Mouse (Mus musculus): ENCODE results near the gene Gm5089.
"Not testable (repeated sequence)": the region's sequence is repeated elsewhere in the genome, so short reads cannot be mapped to it uniquely, and the experiment has no call there.

Gm5089 gene

GRCm38 (mm10) chr14:122464763-122465741 lies 14.1 kb upstream of the Gm5089 start, which contains the start of gene Zic5:
Gene Zic5, minus strand, starts transcription at chr14:122465677.
- in situ Hi-C loops (cut with MboI, MseI) = no loop called here

DNA sequence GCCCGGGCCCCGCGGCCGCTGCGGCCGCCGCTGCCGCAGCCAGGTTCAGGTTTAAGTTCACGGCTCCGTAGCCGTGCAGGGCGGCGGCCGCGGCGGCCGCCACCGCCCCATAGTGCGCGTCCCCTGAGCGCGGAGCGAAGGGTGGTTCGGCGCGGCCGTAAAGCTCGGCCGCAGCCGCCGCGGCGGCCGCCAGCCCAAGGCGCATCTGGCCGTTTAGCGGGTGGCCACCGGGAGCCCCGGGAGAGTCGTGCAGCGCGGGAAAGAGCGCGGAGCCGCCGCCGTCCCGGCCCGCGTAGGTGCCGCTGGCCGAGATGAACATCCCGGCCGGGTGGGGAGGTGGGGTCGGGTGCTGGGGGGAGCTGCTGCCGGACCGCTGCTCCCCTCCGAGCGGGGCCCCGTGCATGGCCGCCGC lies 13.4 kb upstream of the Gm5089 start:
- in situ Hi-C loops (cut with MboI, MseI) = no loop called here

DNA sequence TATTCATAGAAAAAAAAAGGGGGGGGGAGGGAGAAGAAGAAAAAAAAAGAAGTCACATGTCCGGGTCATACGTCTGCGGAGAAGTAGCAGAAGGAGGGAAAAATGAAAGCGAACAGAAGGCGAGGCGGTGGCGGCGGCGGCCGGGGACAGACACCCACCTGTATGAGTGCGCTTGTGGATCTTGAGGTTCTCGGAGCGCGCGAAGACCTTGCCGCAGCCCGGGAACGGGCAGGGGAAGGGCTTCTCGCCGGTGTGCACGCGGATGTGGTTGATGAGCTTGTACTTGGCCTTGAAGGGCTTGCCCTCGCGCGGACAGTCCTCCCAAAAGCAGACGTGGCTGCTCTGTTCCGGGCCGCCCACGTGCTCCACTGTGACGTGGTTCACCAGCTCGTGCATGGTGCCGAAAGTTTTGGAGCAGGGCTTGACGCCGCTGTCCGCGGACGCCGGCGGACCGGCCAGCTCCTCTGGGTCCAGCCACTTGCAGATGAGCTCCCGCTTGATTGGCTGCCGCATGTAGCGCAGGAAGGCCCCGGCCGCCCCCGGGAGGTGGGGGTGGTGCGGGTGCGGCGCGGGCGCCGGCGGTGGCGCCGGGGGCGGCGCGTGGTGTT lies 12.9 kb upstream of the Gm5089 start:
- in situ Hi-C loops (cut with MboI, MseI) = not testable (repeated sequence)

DNA sequence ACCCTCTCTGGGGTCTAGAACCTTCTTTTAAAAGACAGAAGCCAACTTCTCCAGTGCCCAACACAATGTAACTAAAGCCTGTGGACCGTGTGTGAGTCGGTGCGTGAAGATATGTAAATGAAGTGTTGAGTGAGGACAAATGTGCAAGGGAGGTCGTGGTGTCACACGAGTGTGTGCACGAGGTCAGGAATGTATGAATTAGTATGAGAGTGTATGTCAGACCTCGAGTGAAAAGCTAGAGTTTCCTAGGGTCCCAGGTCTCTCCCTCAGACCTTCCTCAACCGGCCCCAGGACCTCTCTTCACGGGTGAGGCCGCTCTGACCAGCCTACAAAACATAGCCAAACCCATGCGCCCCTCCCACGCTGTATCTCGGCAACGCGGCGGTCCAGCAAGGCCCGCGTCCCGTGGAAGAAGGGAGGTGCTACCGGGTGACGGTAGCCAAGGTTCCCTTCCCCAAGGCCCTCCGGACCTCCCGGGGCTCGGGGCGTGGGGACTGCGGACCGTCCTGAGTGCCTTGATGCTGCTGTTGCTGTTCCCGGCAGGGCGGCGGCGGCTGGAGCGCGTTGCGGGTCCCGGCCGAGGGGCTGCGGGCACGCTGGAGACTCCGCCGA lies 12.3 kb upstream of the Gm5089 start:
- in situ Hi-C loops (cut with MboI, MseI) = no loop called here

DNA sequence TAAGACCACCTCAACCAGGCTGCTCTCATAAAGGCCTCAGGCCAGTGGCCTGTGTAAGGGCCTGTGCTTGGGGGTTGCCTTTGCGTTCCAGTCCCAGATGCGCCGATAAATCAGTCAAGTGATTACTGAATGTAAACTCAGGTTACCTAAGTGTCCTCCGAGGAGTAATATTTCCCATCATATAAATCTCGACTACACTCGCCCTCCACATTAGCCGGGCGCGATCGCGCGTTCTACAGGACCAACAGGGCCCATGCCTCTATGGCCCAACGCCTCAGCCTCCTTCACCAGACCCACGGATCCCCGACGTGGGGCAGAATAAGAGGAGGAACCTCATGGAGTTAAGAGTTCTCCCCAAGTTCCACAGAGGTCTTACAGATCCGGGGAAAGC lies 11.8 kb upstream of the Gm5089 start:
- in situ Hi-C loops (cut with MboI, MseI) = no loop called here

- in situ Hi-C loops (cut with MboI, MseI) = no loop called here
Measured at GRCm38 (mm10) chr14:122461966-122462365, 11.1 kb upstream of the Gm5089 start.

- in situ Hi-C loops (cut with MboI, MseI) = no loop called here
Measured at GRCm38 (mm10) chr14:122461500-122461899, 10.6 kb upstream of the Gm5089 start.

DNA sequence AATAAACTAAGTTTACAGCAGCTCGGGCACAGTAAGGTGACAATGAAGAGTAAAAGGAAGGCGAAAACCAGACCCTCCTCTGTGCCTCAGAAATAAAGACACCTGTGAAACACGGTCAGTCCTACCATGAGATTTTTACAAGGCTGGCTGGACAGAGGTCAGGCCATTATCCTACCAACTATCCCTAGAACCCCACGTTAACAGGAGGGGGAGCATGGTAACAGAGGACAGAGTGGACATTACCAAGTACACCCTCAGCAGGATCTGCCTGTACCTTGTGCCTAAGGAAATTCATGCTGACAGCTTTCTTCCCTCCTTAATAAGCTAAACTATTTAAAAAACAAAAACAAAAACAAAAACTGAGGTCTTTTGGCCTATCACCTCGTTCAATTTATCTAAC lies 9.3 kb upstream of the Gm5089 start:
- in situ Hi-C loops (cut with MboI, MseI) = no loop called here

GRCm38 (mm10) chr14:122459776-122460175 lies 8.9 kb upstream of the Gm5089 start:
- in situ Hi-C loops (cut with MboI, MseI) = no loop called here

DNA sequence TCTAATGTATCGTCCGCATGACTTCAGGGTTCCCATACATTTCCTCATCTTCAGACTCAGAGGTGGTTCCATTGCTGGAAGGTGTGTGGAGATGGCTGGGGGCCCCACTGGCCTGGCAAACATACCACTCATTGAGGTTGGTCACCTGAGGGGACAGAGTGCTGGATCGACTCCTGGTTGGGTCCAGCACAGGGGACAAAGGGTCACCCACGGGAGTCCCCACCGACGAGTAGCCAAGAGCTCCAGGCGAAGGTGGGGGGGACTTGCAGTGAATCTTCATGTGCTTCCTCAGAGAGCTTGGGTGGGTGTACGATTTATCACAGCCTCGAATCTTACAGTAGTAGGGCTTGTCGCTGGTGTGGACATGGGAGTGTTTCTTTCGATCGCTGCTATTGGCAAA lies 8.4 kb upstream of the Gm5089 start:
- in situ Hi-C loops (cut with MboI, MseI) = not testable (repeated sequence)

DNA sequence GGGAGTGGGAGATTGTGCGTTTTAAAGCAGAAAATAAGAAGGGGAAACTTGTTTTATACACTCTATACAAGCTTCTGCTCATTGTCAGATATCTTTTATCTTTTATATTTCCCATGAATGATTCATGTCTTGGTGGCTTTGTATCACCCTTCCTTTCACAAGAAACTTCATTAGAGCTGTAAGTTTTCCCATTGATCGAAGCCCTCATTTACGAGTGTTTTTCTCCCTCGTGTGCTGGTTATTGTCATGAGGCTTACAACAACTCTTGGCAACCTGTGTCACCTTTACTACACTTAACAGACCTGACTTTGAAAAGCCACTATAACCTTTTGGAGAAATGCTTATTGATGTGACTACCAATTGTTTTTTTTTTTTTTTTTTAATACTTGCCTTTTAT lies 4.6 kb upstream of the Gm5089 start:
- in situ Hi-C loops (cut with MboI, MseI) = no loop called here

DNA sequence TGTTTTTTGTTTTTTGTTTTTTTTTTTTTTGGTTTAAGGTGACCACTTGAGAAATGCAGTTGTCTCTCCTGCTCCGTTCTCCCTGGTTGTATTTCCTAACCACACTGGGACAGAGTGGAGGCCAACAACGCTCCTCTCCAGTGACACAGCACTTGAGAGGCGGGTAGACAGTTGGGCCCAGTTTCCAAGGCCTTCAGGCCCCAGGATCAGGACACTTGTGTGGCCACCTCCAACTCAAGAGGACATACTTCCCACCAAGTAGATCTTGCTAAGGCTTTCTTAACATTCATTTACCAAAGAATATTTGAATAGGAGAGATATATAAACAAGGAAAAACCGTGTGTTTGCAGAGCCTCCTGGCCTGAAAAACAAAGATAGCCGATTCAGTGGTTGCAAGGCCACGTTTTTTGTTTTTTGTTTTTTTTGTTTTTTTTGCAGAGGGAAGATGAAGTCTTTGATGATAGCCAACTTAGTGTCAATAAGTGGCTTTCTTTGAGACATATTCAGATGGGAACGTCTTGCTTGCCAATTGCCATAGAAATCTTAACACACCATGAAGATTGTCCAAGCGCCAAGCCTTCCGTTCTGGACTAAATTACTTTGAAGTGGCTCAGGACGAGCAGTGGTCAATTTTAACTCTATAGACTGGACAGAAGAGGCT lies 4.1 kb upstream of the Gm5089 start:
- in situ Hi-C loops (cut with MboI, MseI) = no loop called here

- in situ Hi-C loops (cut with MboI, MseI) = no loop called here
Measured at GRCm38 (mm10) chr14:122453996-122454738, 3.3 kb upstream of the Gm5089 start.

GRCm38 (mm10) chr14:122453388-122453995 lies 2.6 kb upstream of the Gm5089 start:
- in situ Hi-C loops (cut with MboI, MseI) = no loop called here

DNA sequence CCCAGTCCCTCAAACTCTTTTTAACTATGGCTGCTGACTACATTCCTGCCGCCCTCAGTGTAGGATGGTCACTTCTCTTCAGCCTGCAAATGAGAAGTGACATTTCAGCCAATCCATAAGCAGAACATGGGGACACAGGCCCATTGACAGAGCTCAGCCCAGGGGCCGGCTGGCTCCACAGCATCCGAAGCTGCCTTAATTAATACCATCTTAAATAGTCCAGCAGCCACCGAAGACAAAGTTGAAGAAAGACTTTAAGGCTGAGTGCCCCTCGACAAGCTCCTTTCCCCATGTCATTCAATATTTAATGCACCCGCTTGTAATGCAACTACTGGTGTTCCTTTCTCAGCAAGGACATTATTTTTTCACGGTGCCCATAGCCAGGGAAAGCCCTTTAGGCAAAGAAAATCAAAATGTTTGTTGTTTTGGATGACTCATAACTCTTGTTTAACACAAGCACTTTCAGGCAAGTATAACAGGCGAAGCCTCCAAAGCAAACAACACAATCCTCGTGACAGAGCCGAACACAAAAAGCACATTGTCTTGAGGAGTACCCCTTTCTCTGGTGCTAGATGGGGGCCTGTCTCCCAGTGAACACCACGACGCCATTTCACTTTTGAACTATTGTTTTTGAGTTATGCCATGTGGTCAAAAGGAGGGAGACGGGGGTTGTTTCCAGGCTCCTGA lies 1.9 kb upstream of the Gm5089 start:
- in situ Hi-C loops (cut with MboI, MseI) = no loop called here

- in situ Hi-C loops (cut with MboI, MseI) = no loop called here
Measured at GRCm38 (mm10) chr14:122451551-122452145, 733 bp upstream of the Gm5089 start.

- in situ Hi-C loops (cut with MboI, MseI) = no loop called here
Measured at GRCm38 (mm10) chr14:122449601-122450495, 1.1 kb downstream of the Gm5089 start.

DNA sequence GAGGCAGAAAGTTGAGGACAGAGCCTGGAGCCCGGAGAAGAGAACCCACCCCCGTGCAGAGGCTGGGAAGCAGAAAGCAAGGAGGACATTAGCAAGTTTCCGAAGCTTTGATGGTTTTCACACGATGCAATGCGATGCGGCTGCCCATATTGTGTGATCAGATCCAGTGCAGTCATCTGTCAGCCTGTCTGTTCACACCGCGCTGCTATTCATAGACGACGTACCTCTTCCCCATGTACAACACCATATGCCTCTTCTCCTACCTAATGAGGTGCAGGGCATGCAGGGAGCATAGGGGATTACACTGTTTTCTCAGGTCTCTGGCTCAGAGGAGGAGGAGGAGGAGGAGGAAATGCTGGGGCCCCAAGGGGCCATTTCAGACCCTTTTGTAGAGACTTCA lies 14.1 kb downstream of the Gm5089 start:
- in situ Hi-C loops (cut with MboI, MseI) = no loop called here

DNA sequence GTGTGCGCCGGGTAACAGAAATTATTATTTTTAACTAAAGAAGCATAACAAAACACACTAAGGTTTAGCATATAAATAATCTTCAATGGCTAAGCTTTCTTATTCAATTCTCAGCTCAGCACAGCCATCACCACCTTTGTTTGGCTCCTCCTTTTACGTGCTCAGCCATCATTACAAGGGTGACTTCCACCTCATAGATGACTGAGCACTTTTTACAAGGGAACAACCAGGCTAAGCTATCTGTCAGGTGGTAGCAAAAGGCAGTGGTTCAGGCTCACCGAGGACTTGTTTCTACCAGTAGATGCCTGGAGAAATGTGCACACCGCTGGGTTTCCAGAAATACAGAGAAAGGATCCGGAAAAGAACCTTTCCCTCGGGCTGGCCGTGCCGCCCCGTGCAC lies 16.9 kb downstream of the Gm5089 start:
- in situ Hi-C loops (cut with MboI, MseI) = no loop called here
